Mouse (Mus musculus) kidney, adult 2 months (tissue): ENCODE data around the gene Rnf144a. TPM values are rescaled to one million over a fixed set of nuclear protein-coding genes. Genes with fewer than 3 reads are reported as not detected.
A peak's percentile ranks its signal among the peaks of the same experiment; 100 is the strongest.

Experiments used
- DNase-seq: peaks from one replicate; pipeline ENCODE4 v3.0.0; 2021
- H3K27ac ChIP-seq: fragments of 200-500 bp; 2 replicates; pipeline ENCODE4 v1.5.1; 2012; ENCODE audit warnings: low read depth, low read length, control low read depth, inconsistent platforms; ENCODE audit not compliant: insufficient read depth
- H3K27me3 ChIP-seq: fragments of 200-500 bp; replicated peaks from 2 replicates; pipeline ENCODE4 v1.6.1; 2012; ENCODE audit warnings: mild to moderate bottlenecking, moderate library complexity, low read length, inconsistent platforms; ENCODE audit not compliant: control insufficient read depth, insufficient read depth
- H3K36me3 ChIP-seq: fragments of 200-500 bp; 2 replicates; pipeline ENCODE4 v1.6.1; 2012; ENCODE audit warnings: mild to moderate bottlenecking, moderate library complexity, low read length, inconsistent platforms; ENCODE audit not compliant: control insufficient read depth, insufficient read depth
- H3K4me1 ChIP-seq: fragments of 200-500 bp; 2 replicates; pipeline ENCODE4 v1.6.1; 2011; ENCODE audit warnings: low read length; ENCODE audit not compliant: control insufficient read depth, insufficient read depth
- H3K4me3 ChIP-seq: fragments of 200-500 bp; 2 replicates; pipeline ENCODE4 v1.5.1; 2011; ENCODE audit warnings: mild to moderate bottlenecking, low read depth, low read length, control low read depth; ENCODE audit not compliant: insufficient read depth
- CTCF ChIP-seq: fragments of 200-500 bp; conservative IDR thresholded peaks from 2 replicates; pipeline ENCODE4 v1.5.1; 2011; ENCODE audit warnings: low read depth, mild to moderate bottlenecking, control low read depth, low read length, moderate library complexity, mixed read lengths; ENCODE audit not compliant: insufficient read depth, insufficient read length
- POLR2A ChIP-seq: fragments of 200-500 bp; IDR thresholded peaks from one replicate; pipeline ENCODE4 v1.6.1; 2011; ENCODE audit warnings: low read depth, low read length, control low read depth
- WGBS: fragments of 180-500 bp; shearing (Covaris S2); methylation state at CpG from one replicate; pipeline ENCODE4 v1.1.7; 2018; 5-methylcytosine and 5-hydroxymethylcytosine counted together
- polyA plus RNA-seq: library from polyadenylated mRNA; depleted of rRNA; stranded (reverse); fragments of >200 nt; gene quantifications from 2 replicates; pipeline ENCODE4 v1.2.3, GENCODE M21; 2012

Rnf144a gene
- polyA plus RNA-seq, 1 experiment: 12.7 TPM

GRCm38 (mm10) chr12:26424841-26425240, 9.8 kb upstream of the Rnf144a start:
- WGBS: 93% methylated on average over 2 of the region's 2 CpGs
- H3K27me3 ChIP-seq: no peaks in the 10 kb centered on the region
- TF ChIP-seq CTCF: no peak
- TF ChIP-seq POLR2A: no peak
- H3K4me3 ChIP-seq: no peak overlapping the region
- no peaks in the 10 kb centered on the region for H3K36me3 ChIP-seq
- H3K27ac ChIP-seq: no peak overlapping the region
- 0 out of 2 replicates have a peak, but pooled peaks cover 2% of the 10 kb centered on the region for H3K4me1 ChIP-seq
- DNase-seq: peak; percentile 65

- Histone ChIP-seq H3K4me3 (no peak overlapping the region), H3K27me3 (no peaks in the 10 kb centered on the region), H3K4me1 (no peaks in the 10 kb centered on the region), H3K27ac (no peak overlapping the region), H3K36me3 (no peaks in the 10 kb centered on the region)
- TF ChIP-seq POLR2A: no peak
- no peak for TF ChIP-seq CTCF
- no peak for DNase-seq
- WGBS: 81% methylated on average over 4 of the region's 4 CpGs
Observed at GRCm38 (mm10) chr12:26418322-26418721, 3.3 kb upstream of the Rnf144a start.

DNA sequence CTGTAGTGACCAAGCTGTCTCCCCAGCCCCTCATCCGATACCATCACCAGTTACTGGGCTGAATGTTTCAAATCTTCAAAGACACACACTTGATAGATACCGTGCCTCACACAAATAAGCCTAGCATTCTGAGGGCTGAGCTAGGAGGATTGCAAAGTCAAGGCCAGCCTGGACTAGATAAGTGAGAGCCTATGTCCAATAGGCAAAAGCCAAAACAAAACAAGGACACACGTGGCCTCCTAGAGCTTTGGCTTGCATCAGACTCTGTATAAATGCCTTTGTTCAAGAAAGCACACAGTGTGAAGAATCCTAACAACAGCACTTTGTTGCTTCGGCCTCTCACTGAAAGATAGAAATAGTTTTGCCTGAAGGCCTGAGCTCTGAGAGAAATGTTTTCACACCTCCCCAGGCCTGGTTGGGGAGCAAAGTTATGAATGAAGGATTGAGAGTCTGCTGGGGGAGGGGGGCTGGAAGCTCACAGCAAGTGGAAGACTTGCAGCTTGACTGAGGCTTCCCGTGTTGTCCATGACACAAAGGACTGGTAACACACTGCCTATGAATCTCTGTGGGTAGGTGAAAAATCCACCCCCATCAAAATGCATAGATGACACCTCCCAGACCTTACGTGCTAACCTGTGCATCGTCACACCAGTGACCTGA, 1.7 kb upstream of the Rnf144a start:
- WGBS: 91% methylated on average over 7 of the region's 7 CpGs
- H3K4me3 ChIP-seq: no peak overlapping the region
- no peak for DNase-seq

GRCm38 (mm10) chr12:26414451-26415103, 477 bp downstream of the Rnf144a start:
- Histone ChIP-seq H3K27ac (peak overlapping the region; percentile 73), H3K27me3 (no peaks in the 10 kb centered on the region), H3K4me1 (no peaks in the 10 kb centered on the region), H3K36me3 (no peaks in the 10 kb centered on the region), H3K4me3 (peak overlapping the region; percentile 80)
- DNase-seq: peak; percentile 39
- TF ChIP-seq CTCF (no peak), POLR2A (no peak)
- under 1% methylated on average over 64 of the region's 64 CpGs for WGBS

More for the DNA sequence above, 1.7 kb upstream of the Rnf144a start:
- Histone ChIP-seq H3K27ac (no peak overlapping the region), H3K36me3 (no peaks in the 10 kb centered on the region), H3K4me1 (no peaks in the 10 kb centered on the region), H3K27me3 (no peaks in the 10 kb centered on the region)
- TF ChIP-seq CTCF (no peak), POLR2A (no peak)

- H3K36me3 ChIP-seq: no peaks in the 10 kb centered on the region
- no peaks in the 10 kb centered on the region for H3K4me1 ChIP-seq
- H3K27ac ChIP-seq: peak overlapping the region; percentile 73; the same call in 1 of the 2 replicates
- TF ChIP-seq CTCF (no peak), POLR2A (no peak)
- no peaks in the 10 kb centered on the region for H3K27me3 ChIP-seq
- WGBS: 34% methylated on average over 8 of the region's 8 CpGs
- DNase-seq: peak; percentile 70
- H3K4me3 ChIP-seq: peak overlapping the region; percentile 80
Observed at GRCm38 (mm10) chr12:26413961-26414411, 1.1 kb downstream of the Rnf144a start.

- TF ChIP-seq CTCF (no peak), POLR2A (no peak)
- Histone ChIP-seq H3K4me1 (no peaks in the 10 kb centered on the region), H3K27me3 (no peaks in the 10 kb centered on the region), H3K36me3 (no peaks in the 10 kb centered on the region), H3K27ac (no peak overlapping the region), H3K4me3 (peak overlapping the region; percentile 35)
- no peak for DNase-seq
- 75% methylated on average over 6 of the region's 6 CpGs for WGBS
Observed at GRCm38 (mm10) chr12:26412802-26413201, 2.3 kb downstream of the Rnf144a start.

- no peak overlapping the region for H3K4me3 ChIP-seq
- H3K27ac ChIP-seq: no peak overlapping the region
- H3K36me3 ChIP-seq: no peaks in the 10 kb centered on the region
- DNase-seq: no peak
- WGBS: 63% methylated on average over 10 of the region's 10 CpGs
- H3K4me1 ChIP-seq: no peaks in the 10 kb centered on the region
- no peaks in the 10 kb centered on the region for H3K27me3 ChIP-seq
- TF ChIP-seq POLR2A: no peak
- TF ChIP-seq CTCF: no peak
Observed at GRCm38 (mm10) chr12:26411841-26412450, 3.1 kb downstream of the Rnf144a start.
